Mouse (Mus musculus) limb, embryonic 14.5 days (tissue): Measurements from ENCODE around the gene Tuft1. TPM values are rescaled to one million over a fixed set of nuclear protein-coding genes. Genes with fewer than 3 reads are reported as not detected.
A peak's percentile ranks its signal among the peaks of the same experiment; 100 is the strongest.

Source experiments
- ATAC-seq: fragments of 200-750 bp; cut with Nextera tagmentation; 2 replicates; pipeline ENCODE4 v1.8.0; 2017; ENCODE audit warnings: low read depth, moderate number of reproducible peaks, moderate TSS enrichment; ENCODE audit not compliant: low FRiP score
- DNase-seq: peaks from one replicate; pipeline ENCODE4 v3.0.0-alpha.2; 2015; ENCODE audit warnings: low spot score
- H3K27ac ChIP-seq: fragments of 300-500 bp; sonication (generic); replicated peaks from 2 replicates; pipeline ENCODE4 v1.5.1; 2014; ENCODE audit warnings: low read depth, mild to moderate bottlenecking, low read length, moderate library complexity, mixed read lengths
- H3K27me3 ChIP-seq: fragments of 300-500 bp; sonication (generic); 2 replicates; pipeline ENCODE4 v1.6.1; 2014; ENCODE audit warnings: low read length, mixed read lengths; ENCODE audit not compliant: control insufficient read depth, insufficient read depth
- H3K36me3 ChIP-seq: fragments of 300-500 bp; sonication (generic); 2 replicates; pipeline ENCODE4 v1.6.1; 2014; ENCODE audit warnings: mild to moderate bottlenecking, low read length, moderate library complexity, mixed read lengths; ENCODE audit not compliant: control insufficient read depth, insufficient read depth
- H3K4me1 ChIP-seq: fragments of 300-500 bp; sonication (generic); 2 replicates; pipeline ENCODE4 v1.6.1; 2014; ENCODE audit warnings: antibody characterized with exemption, low read length, mixed read lengths; ENCODE audit not compliant: control insufficient read depth, insufficient read depth
- H3K4me2 ChIP-seq: fragments of 300-500 bp; sonication (generic); replicated peaks from 2 replicates; pipeline ENCODE4 v1.6.1; 2014; ENCODE audit warnings: low read depth, mild to moderate bottlenecking, low read length, moderate library complexity; ENCODE audit not compliant: severe bottlenecking
- H3K4me3 ChIP-seq: fragments of 300-500 bp; sonication (generic); replicated peaks from 2 replicates; pipeline ENCODE4 v1.5.1; 2014; ENCODE audit warnings: low read length
- H3K9ac ChIP-seq: fragments of 300-500 bp; sonication (generic); 2 replicates; pipeline ENCODE4 v1.6.1; 2014; ENCODE audit warnings: mild to moderate bottlenecking, low read depth, low read length, moderate library complexity; ENCODE audit not compliant: severe bottlenecking
- H3K9me3 ChIP-seq: fragments of 300-500 bp; sonication (generic); 2 replicates; pipeline ENCODE4 v1.6.1; 2016; ENCODE audit warnings: low read length; ENCODE audit not compliant: control insufficient read depth
- POLR2A ChIP-seq: fragments of 200-500 bp; IDR thresholded peaks from 2 replicates; pipeline ENCODE4 v1.8.0; 2012; ENCODE audit warnings: inconsistent platforms, mild to moderate bottlenecking, moderate library complexity, borderline replicate concordance; ENCODE audit not compliant: insufficient read depth, insufficient read length; ENCODE audit errors: extremely low read depth
- WGBS: fragments of 180-500 bp; shearing (Covaris S2); extraction: QIAGEN DNeasy Blood & Tissue Kit; methylation state at CpG from one replicate; pipeline ENCODE4 v1.1.7; 2014; 5-methylcytosine and 5-hydroxymethylcytosine counted together
- polyA plus RNA-seq, 2 experiments: library from polyadenylated mRNA; depleted of rRNA in 1 of 2; stranded (reverse) in 1 of 2; unstranded in 1 of 2; fragments of >200 nt; fragmentation: Nextera tagmentation in 1 of 2; extraction: Ambion mirVana in 1 of 2; gene quantifications; 2 replicates each; pipeline versions ENCODE4 v1.2.1 to v1.2.3; 2012 to 2014

Tuft1 gene
- polyA plus RNA-seq, 2 experiments = 11.9 to 19.1 TPM

- no peak for TF ChIP-seq POLR2A
- no peaks in the 10 kb centered on the region for H3K27me3 ChIP-seq
- 0 out of 2 replicates have a peak overlapping the region, but pooled peaks have one; percentile 14 for H3K27ac ChIP-seq
- no peak overlapping the region for H3K4me2 ChIP-seq
- peaks cover 11% of the 10 kb centered on the region for H3K36me3 ChIP-seq
- H3K9ac ChIP-seq = no peak overlapping the region
- H3K4me3 ChIP-seq = no peak overlapping the region
- H3K9me3 ChIP-seq = no peaks in the 10 kb centered on the region
- ATAC-seq (no peak), DNase-seq (no peak)
- H3K4me1 ChIP-seq = peaks cover 15% of the 10 kb centered on the region
- WGBS = 68% methylated on average over 4 of the region's 4 CpGs
These were observed 94.2 kb downstream of the Tuft1 start for GRCm38 (mm10) chr3:94564356-94565010.

- Histone ChIP-seq H3K27me3 (no peaks in the 10 kb centered on the region), H3K9me3 (no peaks in the 10 kb centered on the region), H3K4me1 (peaks cover 15% of the 10 kb centered on the region)
These were observed 95.5 kb downstream of the Tuft1 start for GRCm38 (mm10) chr3:94563163-94563562.

More at GRCm38 (mm10) chr3:94563163-94563562, 95.5 kb downstream of the Tuft1 start:
- DNase-seq = no peak
- Histone ChIP-seq H3K4me2 (no peak overlapping the region), H3K9ac (no peak overlapping the region), H3K27ac (no peak overlapping the region; the same call in 1 of the 2 replicates), H3K36me3 (peaks cover 17% of the 10 kb centered on the region), H3K4me3 (no peak overlapping the region)
- 61% methylated on average over 3 of the region's 3 CpGs for WGBS
- no peak for TF ChIP-seq POLR2A
- no peak for ATAC-seq

Other genes with a start within 250 kb of the Tuft1 start
- 1.5 and 2.8 TPM in 2 replicates for gene Tdrkh, start 245.6 kb downstream of the Tuft1 start, polyA plus RNA-seq (2012; rRNA removed)
- gene Tdrkh, start 245.6 kb downstream of the Tuft1 start, polyA plus RNA-seq (2014; fragmentation: Nextera tagmentation; extraction: Ambion mirVana) = 7.4 and 8.3 TPM in 2 replicates
- 51.7 and 55.9 TPM in 2 replicates for gene Mrpl9, start 215.6 kb downstream of the Tuft1 start, polyA plus RNA-seq (2012; rRNA removed)
- gene Mrpl9, start 215.6 kb downstream of the Tuft1 start, polyA plus RNA-seq (2014; fragmentation: Nextera tagmentation; extraction: Ambion mirVana) = 52.8 and 63.4 TPM in 2 replicates
- gene Oaz3, start 215.0 kb downstream of the Tuft1 start, polyA plus RNA-seq (2012; rRNA removed) = 0.30 and 0.31 TPM in 2 replicates
- 0.26 TPM in 1 of 2 replicates, not detected in the other for gene Oaz3, start 215.0 kb downstream of the Tuft1 start, polyA plus RNA-seq (2014; fragmentation: Nextera tagmentation; extraction: Ambion mirVana)
- gene Celf3, start 180.6 kb downstream of the Tuft1 start, polyA plus RNA-seq (2012; rRNA removed) = 1.7 and 2.4 TPM in 2 replicates
- 0.25 and 0.90 TPM in 2 replicates for gene Celf3, start 180.6 kb downstream of the Tuft1 start, polyA plus RNA-seq (2014; fragmentation: Nextera tagmentation; extraction: Ambion mirVana)
- 1.4 and 2.1 TPM in 2 replicates for gene Riiad1, start 178.5 kb downstream of the Tuft1 start, polyA plus RNA-seq (2012; rRNA removed)
- 3.6 and 3.8 TPM in 2 replicates for gene Riiad1, start 178.5 kb downstream of the Tuft1 start, polyA plus RNA-seq (2014; fragmentation: Nextera tagmentation; extraction: Ambion mirVana)
- gene Snx27, start 76.2 kb downstream of the Tuft1 start, polyA plus RNA-seq (2012; rRNA removed) = 22.5 and 24.3 TPM in 2 replicates
- gene Snx27, start 76.2 kb downstream of the Tuft1 start, polyA plus RNA-seq (2014; fragmentation: Nextera tagmentation; extraction: Ambion mirVana) = 37.2 and 43.0 TPM in 2 replicates
- gene Gm10972, start 15.8 kb downstream of the Tuft1 start, polyA plus RNA-seq (2012; rRNA removed) = not detected in 2 replicates
- not detected in 2 replicates for gene Gm10972, start 15.8 kb downstream of the Tuft1 start, polyA plus RNA-seq (2014; fragmentation: Nextera tagmentation; extraction: Ambion mirVana)
- gene Selenbp2, start 34.7 kb upstream of the Tuft1 start, polyA plus RNA-seq (2012; rRNA removed) = 1.2 and 1.7 TPM in 2 replicates
- 0.47 and 0.57 TPM in 2 replicates for gene Selenbp2, start 34.7 kb upstream of the Tuft1 start, polyA plus RNA-seq (2014; fragmentation: Nextera tagmentation; extraction: Ambion mirVana)
- gene Cgn, start 127.6 kb upstream of the Tuft1 start, polyA plus RNA-seq (2012; rRNA removed) = 3.4 and 4.6 TPM in 2 replicates
- gene Cgn, start 127.6 kb upstream of the Tuft1 start, polyA plus RNA-seq (2014; fragmentation: Nextera tagmentation; extraction: Ambion mirVana) = 7.5 and 8.0 TPM in 2 replicates
- gene Pogz, start 178.7 kb upstream of the Tuft1 start, polyA plus RNA-seq (2012; rRNA removed) = 45.8 and 60.1 TPM in 2 replicates
- gene Pogz, start 178.7 kb upstream of the Tuft1 start, polyA plus RNA-seq (2014; fragmentation: Nextera tagmentation; extraction: Ambion mirVana) = 19.6 and 20.7 TPM in 2 replicates
- gene Psmb4, start 228.1 kb upstream of the Tuft1 start, polyA plus RNA-seq (2012; rRNA removed) = 348 and 378 TPM in 2 replicates
- 369 and 384 TPM in 2 replicates for gene Psmb4, start 228.1 kb upstream of the Tuft1 start, polyA plus RNA-seq (2014; fragmentation: Nextera tagmentation; extraction: Ambion mirVana)